Mouse (Mus musculus): ENCODE results near the gene Cox7b2. TPM values are rescaled to one million over a fixed set of nuclear protein-coding genes. Genes with fewer than 3 reads are reported as not detected.

Gene Cox7b2
- polyA plus RNA-seq, 1 experiment from 2014 or later, result not detected

Other genes with a start within 250 kb of the Cox7b2 start
- gene Gabrb1, start 109.9 kb upstream of the Cox7b2 start, polyA plus RNA-seq (2016; fragmentation: Nextera tagmentation; extraction: Ambion mirVana), result 2.1 and 2.3 TPM in 2 replicates
- gene Gabra4, start 110.1 kb upstream of the Cox7b2 start, polyA plus RNA-seq (2016; fragmentation: Nextera tagmentation; extraction: Ambion mirVana), result 2.2 and 2.9 TPM in 2 replicates

Measured in midbrain, embryonic 12.5 days (tissue).